Mouse (Mus musculus) liver, adult 2 months (tissue): ENCODE measurements at regions not wholly inside any gene's neighbourhood (a gene's known extent, or its start where the extent isn't known, plus 50 kb on each side); places are given as distances from the start of the nearest gene placed in this dataset.

Source experiments
- DNase-seq: peaks from one replicate; pipeline ENCODE4 v3.0.0-alpha.2; 2011; ENCODE audit warnings: low read depth, low spot score; ENCODE audit errors: extremely low read depth
- H3K27ac ChIP-seq: fragments of 200-500 bp; replicated peaks from 2 replicates; pipeline ENCODE4 v1.5.1; 2012; ENCODE audit warnings: low read depth, mild to moderate bottlenecking, control low read depth, inconsistent platforms, low read length; ENCODE audit not compliant: insufficient read depth
- H3K27me3 ChIP-seq: fragments of 200-500 bp; 2 replicates; pipeline ENCODE4 v1.6.1; 2012; ENCODE audit warnings: mild to moderate bottlenecking, moderate library complexity, low read length, inconsistent platforms; ENCODE audit not compliant: control insufficient read depth, insufficient read depth
- H3K36me3 ChIP-seq: fragments of 200-500 bp; 2 replicates; pipeline ENCODE4 v1.6.1; 2012; ENCODE audit warnings: low read length, inconsistent platforms; ENCODE audit not compliant: control insufficient read depth, insufficient read depth
- H3K4me1 ChIP-seq: fragments of 200-500 bp; 2 replicates; pipeline ENCODE4 v1.6.1; 2011; ENCODE audit warnings: low read length; ENCODE audit not compliant: control insufficient read depth, insufficient read depth
- H3K4me3 ChIP-seq: fragments of 200-500 bp; 2 replicates; pipeline ENCODE4 v1.5.1; 2011; ENCODE audit warnings: low read depth, mild to moderate bottlenecking, control low read depth, low read length, moderate library complexity; ENCODE audit not compliant: insufficient read depth
- H3K79me2 ChIP-seq: fragments of 200-500 bp; 2 replicates; pipeline ENCODE4 v1.6.1; 2012; ENCODE audit warnings: inconsistent platforms, mild to moderate bottlenecking, low read length, moderate library complexity; ENCODE audit not compliant: control insufficient read depth, insufficient read depth
- H3K9ac ChIP-seq: fragments of 200-500 bp; 2 replicates; pipeline ENCODE4 v1.6.1; 2012; ENCODE audit warnings: low read depth, mild to moderate bottlenecking, control low read depth, inconsistent platforms, low read length
- CTCF ChIP-seq: fragments of 200-500 bp; IDR thresholded peaks from 2 replicates; pipeline ENCODE4 v1.5.1; 2011; ENCODE audit warnings: low read depth, low read length, control low read depth
- POLR2A ChIP-seq: fragments of 200-500 bp; IDR thresholded peaks from 2 replicates; pipeline ENCODE4 v1.6.1; 2011; ENCODE audit warnings: low read length, control low read depth; ENCODE audit not compliant: insufficient read depth; ENCODE audit errors: extremely low read depth
- WGBS: fragments of 180-500 bp; shearing (Covaris S2); methylation state at CpG from one replicate; pipeline ENCODE4 v1.1.7; 2018; 5-methylcytosine and 5-hydroxymethylcytosine counted together

- H3K27ac ChIP-seq: no peak overlapping the region
Measured at GRCm38 (mm10) chr16:77166722-77167121, 153.2 kb downstream of the Usp25 start.

GRCm38 (mm10) chr16:77173026-77173692 is 159.7 kb downstream of the Usp25 start:
- Histone ChIP-seq H3K4me1 (no peaks in the 10 kb centered on the region), H3K27ac (no peak overlapping the region), H3K9ac (no peak overlapping the region), H3K27me3 (no peaks in the 10 kb centered on the region), H3K4me3 (no peak overlapping the region), H3K36me3 (no peaks in the 10 kb centered on the region), H3K79me2 (no peaks in the 10 kb centered on the region)
- TF ChIP-seq CTCF (no peak), POLR2A (no peak)
- no peak for DNase-seq
- 55% methylated on average over 8 of the region's 8 CpGs for WGBS

More at GRCm38 (mm10) chr16:77166722-77167121, 153.2 kb downstream of the Usp25 start:
- Histone ChIP-seq H3K36me3 (no peaks in the 10 kb centered on the region), H3K79me2 (no peaks in the 10 kb centered on the region), H3K4me3 (no peak overlapping the region), H3K27me3 (no peaks in the 10 kb centered on the region), H3K4me1 (no peaks in the 10 kb centered on the region), H3K9ac (no peak overlapping the region)
- TF ChIP-seq CTCF (no peak), POLR2A (no peak)
- DNase-seq: no peak
- 59% methylated on average over 4 of the region's 4 CpGs for WGBS

- Histone ChIP-seq H3K36me3 (no peaks in the 10 kb centered on the region), H3K79me2 (no peaks in the 10 kb centered on the region), H3K9ac (no peak overlapping the region), H3K4me3 (no peak overlapping the region), H3K27ac (no peak overlapping the region), H3K4me1 (no peaks in the 10 kb centered on the region), H3K27me3 (no peaks in the 10 kb centered on the region)
- TF ChIP-seq CTCF (no peak), POLR2A (no peak)
- WGBS: 69% methylated on average over 7 of the region's 7 CpGs
- peak; percentile 17 for DNase-seq
Measured at GRCm38 (mm10) chr16:77174744-77175432, 161.4 kb downstream of the Usp25 start.

- 54% methylated on average over 2 of the region's 2 CpGs for WGBS
- no peaks in the 10 kb centered on the region for H3K36me3 ChIP-seq
- no peak overlapping the region for H3K9ac ChIP-seq
- no peaks in the 10 kb centered on the region for H3K27me3 ChIP-seq
- no peak for DNase-seq
- TF ChIP-seq CTCF: no peak
- no peak for TF ChIP-seq POLR2A
- H3K4me1 ChIP-seq: no peaks in the 10 kb centered on the region
- H3K4me3 ChIP-seq: no peak overlapping the region
- H3K79me2 ChIP-seq: no peaks in the 10 kb centered on the region
- no peak overlapping the region for H3K27ac ChIP-seq
Measured at GRCm38 (mm10) chr16:77180990-77181389, 167.5 kb downstream of the Usp25 start.
